Mouse (Mus musculus): ENCODE measurements around the gene Gpr162. TPM values are rescaled to one million over a fixed set of nuclear protein-coding genes. Genes with fewer than 3 reads are reported as not detected.

Gene Gpr162
- polyA plus RNA-seq, 1 experiment from 2014 or later = 40.0 TPM

DNA sequence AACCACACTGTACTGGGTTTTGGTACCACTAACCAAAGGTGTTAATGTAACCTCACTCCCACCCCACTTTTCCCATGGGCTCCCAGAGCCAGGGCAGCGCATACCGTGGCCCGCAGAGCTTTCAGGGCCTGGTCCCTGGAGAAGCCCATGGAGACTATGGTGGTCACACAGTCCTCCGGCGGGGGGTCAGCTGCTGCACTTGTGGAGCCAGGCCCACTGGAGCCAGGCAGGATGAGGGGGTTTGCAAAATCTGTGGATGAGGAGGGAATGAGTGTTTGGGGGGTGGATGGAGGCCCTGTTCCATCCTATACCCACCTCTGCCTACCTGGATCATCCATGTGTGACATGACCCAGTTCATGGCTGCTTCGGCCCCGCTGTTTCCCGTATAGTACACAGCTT is 46.2 kb downstream of the Gpr162 start:
- Histone ChIP-seq H3K4me3 (ENCODE audit: low read depth, low read length) (no peak overlapping the region), H3K4me1 (ENCODE audit: control insufficient read depth, insufficient read depth, low read length) (peaks cover 10% of the 10 kb centered on the region), H3K9me3 (replicated peaks; ENCODE audit: control insufficient read depth, low read length, poor library complexity, severe bottlenecking) (no peaks in the 10 kb centered on the region), H3K27me3 (ENCODE audit: control insufficient read depth, insufficient read depth, low read depth, low read length) (no peaks in the 10 kb centered on the region), H3K36me3 (ENCODE audit: control insufficient read depth, insufficient read depth, low read length) (peaks cover 49% of the 10 kb centered on the region), H3K9ac (ENCODE audit: low read depth, low read length) (no peak overlapping the region), H3K27ac (ENCODE audit: low read length) (no peak overlapping the region), H3K4me2 (ENCODE audit: low read length) (no peak overlapping the region)
- ATAC-seq = no peak
- WGBS = 94% methylated on average over 8 of the region's 8 CpGs

DNA sequence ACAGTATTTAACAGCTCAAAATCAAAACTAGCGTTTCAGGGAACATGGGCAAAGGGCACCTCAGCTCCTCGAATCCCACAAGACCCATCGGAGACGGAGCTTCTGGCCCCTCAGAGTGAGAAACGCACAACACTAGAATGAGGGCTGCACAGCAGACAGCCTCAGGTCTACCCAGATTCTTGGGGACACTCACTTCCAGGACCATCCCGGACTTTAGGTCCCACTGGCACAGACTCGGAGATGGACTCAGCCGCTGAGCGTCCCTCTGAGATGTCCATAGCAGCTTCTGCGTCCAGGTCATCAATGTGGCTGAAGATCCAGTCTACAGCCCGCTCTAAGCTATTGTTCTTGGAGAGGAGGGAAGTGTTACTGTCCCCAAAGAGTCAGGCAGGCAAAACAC is 46.7 kb downstream of the Gpr162 start:
- H3K36me3 ChIP-seq (ENCODE audit: control insufficient read depth, insufficient read depth, low read length) = peaks cover 45% of the 10 kb centered on the region
- no peak overlapping the region for H3K9ac ChIP-seq (ENCODE audit: low read depth, low read length)
- H3K27ac ChIP-seq (ENCODE audit: low read length) = no peak overlapping the region
- no peaks in the 10 kb centered on the region for H3K27me3 ChIP-seq (ENCODE audit: control insufficient read depth, insufficient read depth, low read depth, low read length)
- no peak overlapping the region for H3K4me2 ChIP-seq (ENCODE audit: low read length)
- 95% methylated on average over 11 of the region's 11 CpGs for WGBS
- no peak overlapping the region for H3K4me3 ChIP-seq (ENCODE audit: low read depth, low read length)
- peaks cover 14% of the 10 kb centered on the region for H3K4me1 ChIP-seq (ENCODE audit: control insufficient read depth, insufficient read depth, low read length)
- no peak for ATAC-seq
- H3K9me3 ChIP-seq (replicated peaks; ENCODE audit: control insufficient read depth, low read length, poor library complexity, severe bottlenecking) = no peaks in the 10 kb centered on the region

- no peak for ATAC-seq
- Histone ChIP-seq H3K9me3 (replicated peaks; ENCODE audit: control insufficient read depth, low read length, poor library complexity, severe bottlenecking) (no peaks in the 10 kb centered on the region), H3K27me3 (ENCODE audit: control insufficient read depth, insufficient read depth, low read depth, low read length) (no peaks in the 10 kb centered on the region), H3K27ac (ENCODE audit: low read length) (no peak overlapping the region), H3K4me2 (ENCODE audit: low read length) (no peak overlapping the region), H3K36me3 (ENCODE audit: control insufficient read depth, insufficient read depth, low read length) (peaks cover 44% of the 10 kb centered on the region), H3K4me1 (ENCODE audit: control insufficient read depth, insufficient read depth, low read length) (peaks cover 17% of the 10 kb centered on the region), H3K9ac (ENCODE audit: low read depth, low read length) (no peak overlapping the region), H3K4me3 (ENCODE audit: low read depth, low read length) (no peak overlapping the region)
- 93% methylated on average over 4 of the region's 4 CpGs for WGBS
Observed at GRCm38 (mm10) chr6:124816611-124817010, 47.2 kb downstream of the Gpr162 start.

- no peaks in the 10 kb centered on the region for H3K9me3 ChIP-seq (replicated peaks; ENCODE audit: control insufficient read depth, low read length, poor library complexity, severe bottlenecking)
- peaks cover 19% of the 10 kb centered on the region for H3K4me1 ChIP-seq (ENCODE audit: control insufficient read depth, insufficient read depth, low read length)
- no peak overlapping the region; the same call in 1 of the 2 replicates for H3K9ac ChIP-seq (ENCODE audit: low read depth, low read length)
- WGBS = 71% methylated on average over 9 of the region's 9 CpGs
- H3K4me2 ChIP-seq (ENCODE audit: low read length) = no peak overlapping the region
- no peaks in the 10 kb centered on the region for H3K27me3 ChIP-seq (ENCODE audit: control insufficient read depth, insufficient read depth, low read depth, low read length)
- H3K4me3 ChIP-seq (ENCODE audit: low read depth, low read length) = no peak overlapping the region
- ATAC-seq = no peak
- peaks cover 35% of the 10 kb centered on the region for H3K36me3 ChIP-seq (ENCODE audit: control insufficient read depth, insufficient read depth, low read length)
- H3K27ac ChIP-seq (ENCODE audit: low read length) = no peak overlapping the region
Observed at GRCm38 (mm10) chr6:124814858-124815774, 48.7 kb downstream of the Gpr162 start.

GRCm38 (mm10) chr6:124814448-124814847 is 49.3 kb downstream of the Gpr162 start:
- Histone ChIP-seq H3K9me3 (replicated peaks; ENCODE audit: control insufficient read depth, low read length, poor library complexity, severe bottlenecking) (no peaks in the 10 kb centered on the region), H3K27ac (ENCODE audit: low read length) (no peak overlapping the region), H3K36me3 (ENCODE audit: control insufficient read depth, insufficient read depth, low read length) (peaks cover 28% of the 10 kb centered on the region), H3K9ac (ENCODE audit: low read depth, low read length) (no peak overlapping the region), H3K27me3 (ENCODE audit: control insufficient read depth, insufficient read depth, low read depth, low read length) (no peaks in the 10 kb centered on the region), H3K4me2 (ENCODE audit: low read length) (peak overlapping the region; percentile 69), H3K4me1 (ENCODE audit: control insufficient read depth, insufficient read depth, low read length) (peaks cover 26% of the 10 kb centered on the region), H3K4me3 (ENCODE audit: low read depth, low read length) (peak overlapping the region; percentile 55)
- peak; percentile 25; the same call in 1 of the 2 replicates for ATAC-seq
- 32% methylated on average over 7 of the region's 8 CpGs for WGBS

DNA sequence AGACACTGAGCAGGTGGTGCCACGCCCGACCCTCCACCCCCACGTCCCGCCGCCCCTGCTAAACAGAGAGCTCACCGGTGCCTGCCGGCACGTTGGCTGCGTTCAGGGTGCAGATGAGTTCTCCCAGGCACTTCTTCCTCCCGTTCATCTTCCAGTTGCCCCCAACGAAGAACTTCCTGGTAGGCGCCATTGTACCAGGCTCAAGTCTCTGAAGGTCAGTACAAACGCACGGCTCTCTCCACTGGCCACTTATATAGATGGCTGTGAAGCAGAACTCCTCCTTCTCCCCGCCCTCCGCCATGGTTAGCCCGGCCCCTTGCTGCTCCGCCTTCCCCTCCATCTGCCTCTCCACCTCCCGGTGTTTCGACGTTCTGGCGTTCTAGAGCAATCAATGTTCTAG is 49.9 kb downstream of the Gpr162 start, which contains the start of gene Tpi1:
Gene Tpi1 (minus strand): TSS at position 364 of the 400 bp plus-strand sequence.
- H3K4me2 ChIP-seq (ENCODE audit: low read length) = peak within 1 kb of the TSS; percentile 69
- peaks cover 30% of the 10 kb centered on the region for H3K4me1 ChIP-seq (ENCODE audit: control insufficient read depth, insufficient read depth, low read length)
- 0% methylated on average over 22 of the region's 22 CpGs for WGBS
- H3K36me3 ChIP-seq (ENCODE audit: control insufficient read depth, insufficient read depth, low read length) = peaks cover 23% of the 10 kb centered on the region
- peak within 1 kb of the TSS; percentile 55 for H3K4me3 ChIP-seq (ENCODE audit: low read depth, low read length)
- peak; percentile 89 for ATAC-seq
- no peaks in the 10 kb centered on the region for H3K27me3 ChIP-seq (ENCODE audit: control insufficient read depth, insufficient read depth, low read depth, low read length)
- H3K9ac ChIP-seq (ENCODE audit: low read depth, low read length) = peak within 1 kb of the TSS; percentile 75
- peak within 1 kb of the TSS; percentile 86 for H3K27ac ChIP-seq (ENCODE audit: low read length)
- H3K9me3 ChIP-seq (replicated peaks; ENCODE audit: control insufficient read depth, low read length, poor library complexity, severe bottlenecking) = no peaks in the 10 kb centered on the region

DNA sequence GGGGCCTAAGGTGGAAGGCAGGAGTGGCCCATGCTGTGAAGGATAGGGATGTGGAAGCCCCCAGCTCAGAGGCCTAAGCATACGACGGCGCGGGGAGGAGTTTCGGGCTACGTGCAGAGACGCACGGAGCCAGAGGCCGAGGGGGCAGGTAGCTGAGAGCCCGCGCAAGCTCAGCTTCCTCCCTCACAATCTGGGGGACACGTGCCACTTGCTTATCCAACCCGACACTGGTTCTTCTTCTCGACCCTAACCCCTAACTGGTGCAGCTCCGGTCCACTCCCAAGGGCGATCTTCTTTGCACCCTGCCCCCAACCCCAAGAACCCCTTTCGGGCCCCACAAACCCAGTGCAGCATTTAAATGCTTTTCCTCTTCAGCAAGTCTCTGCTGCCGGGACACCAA is 50.3 kb downstream of the Gpr162 start:
- Histone ChIP-seq H3K27ac (ENCODE audit: low read length) (peak overlapping the region; percentile 86), H3K36me3 (ENCODE audit: control insufficient read depth, insufficient read depth, low read length) (peaks cover 19% of the 10 kb centered on the region), H3K9me3 (replicated peaks; ENCODE audit: control insufficient read depth, low read length, poor library complexity, severe bottlenecking) (no peaks in the 10 kb centered on the region), H3K27me3 (ENCODE audit: control insufficient read depth, insufficient read depth, low read depth, low read length) (no peaks in the 10 kb centered on the region), H3K4me3 (ENCODE audit: low read depth, low read length) (peak overlapping the region; percentile 55), H3K9ac (ENCODE audit: low read depth, low read length) (peak overlapping the region; percentile 75), H3K4me2 (ENCODE audit: low read length) (peak overlapping the region; percentile 69), H3K4me1 (ENCODE audit: control insufficient read depth, insufficient read depth, low read length) (peaks cover 35% of the 10 kb centered on the region)
- 0% methylated on average over 18 of the region's 18 CpGs for WGBS
- peak; percentile 87 for ATAC-seq

DNA sequence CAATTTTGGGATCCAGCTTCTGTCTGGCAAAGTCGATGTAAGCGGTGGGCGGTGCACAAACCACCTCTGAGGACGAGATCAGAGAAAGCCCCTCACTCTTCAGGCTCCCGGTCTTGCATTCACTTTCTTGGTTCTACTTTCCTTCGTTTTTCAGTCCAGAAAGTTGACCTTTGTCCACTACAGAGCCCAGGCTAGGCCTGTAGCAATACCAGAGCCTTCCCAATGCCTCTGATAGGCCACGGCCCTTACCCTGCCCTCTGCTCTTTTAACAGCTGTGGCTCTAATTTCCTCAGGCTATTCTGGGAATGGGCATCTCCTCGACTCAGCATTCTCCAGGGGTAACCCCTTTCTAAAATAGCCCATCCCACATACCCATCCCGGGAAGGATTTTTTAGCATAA is 50.9 kb downstream of the Gpr162 start:
- H3K4me1 ChIP-seq (ENCODE audit: control insufficient read depth, insufficient read depth, low read length) = peaks cover 39% of the 10 kb centered on the region
- no peak for ATAC-seq

More for the DNA sequence above, 50.9 kb downstream of the Gpr162 start:
- WGBS = 18% methylated on average over 9 of the region's 9 CpGs
- H3K4me3 ChIP-seq (ENCODE audit: low read depth, low read length) = peak overlapping the region; percentile 55
- peak overlapping the region; percentile 86 for H3K27ac ChIP-seq (ENCODE audit: low read length)
- peaks cover 14% of the 10 kb centered on the region for H3K36me3 ChIP-seq (ENCODE audit: control insufficient read depth, insufficient read depth, low read length)
- H3K9ac ChIP-seq (ENCODE audit: low read depth, low read length) = peak overlapping the region; percentile 75
- H3K27me3 ChIP-seq (ENCODE audit: control insufficient read depth, insufficient read depth, low read depth, low read length) = no peaks in the 10 kb centered on the region
- peak overlapping the region; percentile 69 for H3K4me2 ChIP-seq (ENCODE audit: low read length)
- H3K9me3 ChIP-seq (replicated peaks; ENCODE audit: control insufficient read depth, low read length, poor library complexity, severe bottlenecking) = no peaks in the 10 kb centered on the region
